Comparison of ENCODE assay signal across 15 mouse cellular contexts in the genomic region with DNA sequence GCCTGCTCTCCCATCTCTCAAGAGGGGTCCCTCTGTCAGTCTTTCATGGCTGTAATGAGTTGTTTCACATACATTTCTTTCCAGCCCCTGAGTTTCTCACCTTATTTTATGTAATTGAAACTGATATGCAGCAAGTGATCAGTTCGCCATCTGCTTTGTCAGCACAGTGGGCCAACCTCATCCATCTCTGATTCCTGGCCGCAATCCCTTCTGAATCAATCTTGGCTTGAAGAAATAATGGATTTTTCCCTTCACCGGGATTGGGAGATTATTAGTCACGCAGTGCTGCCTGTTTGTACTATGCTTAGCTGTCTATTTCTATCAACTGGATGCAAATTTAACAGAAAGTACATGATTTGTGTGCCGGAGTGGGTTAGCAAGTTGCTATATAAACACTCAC.
"Had no signal": no experiment of that assay in that cellular context is flagged by ENCODE, and none has a peak within 500 bp of the region (broad histone marks: within the 10 kb centered on the region; RNA-seq: fewer than 3 reads in every experiment).

No protein-coding gene starts in this region.

- H3K9me3 ChIP-seq: limb, embryonic 12.5 days; liver, embryonic 13.5 days; lung, embryonic 15.5 days had no signal

- H3K27me3 ChIP-seq: limb, embryonic 12.5 days; liver, embryonic 13.5 days; lung, embryonic 15.5 days; megakaryocyte, embryonic 14.5 days had no signal

- H3K4me3 ChIP-seq: limb, embryonic 12.5 days; liver, embryonic 13.5 days; lung, embryonic 15.5 days; megakaryocyte, embryonic 14.5 days had no signal

- H3K4me2 ChIP-seq: limb, embryonic 12.5 days; liver, embryonic 13.5 days; lung, embryonic 15.5 days; midbrain, embryonic 11.5 days had no signal

- H3K4me1 ChIP-seq: limb, embryonic 12.5 days; liver, embryonic 13.5 days; lung, embryonic 15.5 days; megakaryocyte, embryonic 14.5 days had no signal

- H3K36me3 ChIP-seq: limb, embryonic 12.5 days; liver, embryonic 13.5 days; lung, embryonic 15.5 days had no signal

- DNase-seq: kidney, adult 8-10 months; kidney, postnatal 25 days; liver; liver, embryonic 13.5 days; liver, postnatal 0 days; lung, postnatal 14 days; right cerebral cortex, postnatal 25 days; thymus, postnatal 4 days had no signal

- H3K27ac ChIP-seq: limb, embryonic 12.5 days; liver, embryonic 13.5 days; lung, embryonic 15.5 days; macrophage; stomach, postnatal 0 days had no signal

- H3K9ac ChIP-seq: limb, embryonic 12.5 days; liver, embryonic 13.5 days; liver, postnatal 0 days; lung, embryonic 15.5 days had no signal

- ATAC-seq: liver, postnatal 0 days; midbrain, embryonic 16.5 days had no signal
